In the genomic region with DNA sequence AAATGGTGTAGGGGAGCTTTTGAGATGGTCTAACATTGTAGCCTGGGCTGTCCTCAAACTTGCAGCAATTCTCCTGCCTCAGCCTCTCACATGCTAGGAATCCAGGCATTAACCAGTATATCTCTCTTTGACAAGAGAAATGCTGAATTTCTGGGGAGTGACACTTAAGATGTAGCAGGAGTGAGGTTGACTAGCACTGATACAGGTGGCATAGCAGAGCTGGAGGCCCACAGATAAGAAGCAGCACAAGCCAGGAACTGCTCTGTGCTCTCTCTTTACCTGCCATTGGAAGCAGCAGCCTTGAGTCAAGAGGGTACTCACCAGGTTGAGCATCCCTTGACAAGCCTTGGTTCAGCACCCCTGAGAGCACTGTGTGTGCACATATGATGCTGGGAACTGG, we compare ENCODE assay signal across 14 mouse cellular contexts.
"Had no signal": no experiment of that assay in that cellular context is flagged by ENCODE, and none has a peak within 500 bp of the region (broad histone marks: within the 10 kb centered on the region; RNA-seq: fewer than 3 reads in every experiment).

No protein-coding gene starts in this region.

- H3K4me2 ChIP-seq: lung, embryonic 15.5 days; midbrain, embryonic 12.5 days; midbrain, embryonic 15.5 days; neural tube, embryonic 12.5 days; stomach, embryonic 15.5 days had no signal

- H3K27ac ChIP-seq: lung, embryonic 15.5 days; macrophage; midbrain, embryonic 12.5 days; midbrain, embryonic 15.5 days; neural tube, embryonic 12.5 days; stomach, embryonic 15.5 days; stomach, postnatal 0 days had no signal

- H3K9me3 ChIP-seq: lung, embryonic 15.5 days; midbrain, embryonic 12.5 days; midbrain, embryonic 15.5 days; neural tube, embryonic 12.5 days; stomach, embryonic 15.5 days had no signal

- H3K4me1 ChIP-seq: lung, embryonic 15.5 days; midbrain, embryonic 12.5 days; midbrain, embryonic 15.5 days; neural tube, embryonic 12.5 days; stomach, embryonic 15.5 days had no signal

- H3K9ac ChIP-seq: lung, embryonic 15.5 days; midbrain, embryonic 12.5 days; midbrain, embryonic 15.5 days; neural tube, embryonic 12.5 days; stomach, embryonic 15.5 days had no signal

- ATAC-seq: lung, postnatal 0 days; midbrain, embryonic 15.5 days had no signal

- DNase-seq: lung, adult 2 months; lung, postnatal 14 days; lung, postnatal 36 days; right cerebral cortex, postnatal 14 days; thymus, postnatal 14 days; thymus, postnatal 36 days had no signal

- H3K27me3 ChIP-seq: lung, embryonic 15.5 days; midbrain, embryonic 12.5 days; midbrain, embryonic 15.5 days; neural tube, embryonic 12.5 days; stomach, embryonic 15.5 days had no signal

- H3K4me3 ChIP-seq: lung, embryonic 15.5 days; midbrain, embryonic 12.5 days; midbrain, embryonic 15.5 days; neural tube, embryonic 12.5 days; stomach, embryonic 15.5 days had no signal
